Mouse (Mus musculus): ENCODE data around the gene Tshz2. TPM values are rescaled to one million over a fixed set of nuclear protein-coding genes. Genes with fewer than 3 reads are reported as not detected.
A peak's percentile ranks its signal among the peaks of the same experiment; 100 is the strongest.

Tshz2 gene
- polyA plus RNA-seq, 1 experiment from 2014 or later, result 1.0 TPM

- H3K9me3 ChIP-seq (replicated peaks; ENCODE audit: control insufficient read depth, low read length), result no peaks in the 10 kb centered on the region
- ATAC-seq (ENCODE audit: low read depth), result no peak
- no peaks in the 10 kb centered on the region for H3K27me3 ChIP-seq (ENCODE audit: control insufficient read depth, insufficient read depth, low read depth, low read length)
- no peak overlapping the region for H3K4me3 ChIP-seq (ENCODE audit: low read depth, low read length)
- H3K4me1 ChIP-seq (ENCODE audit: control insufficient read depth, low read depth, low read length), result no peaks in the 10 kb centered on the region
- H3K27ac ChIP-seq (ENCODE audit: low read length), result no peak overlapping the region
- H3K4me2 ChIP-seq (ENCODE audit: low read depth, low read length), result no peak overlapping the region
- 77% methylated on average over 9 of the region's 9 CpGs for WGBS (ENCODE audit: insufficient replicate concordance)
- H3K36me3 ChIP-seq (ENCODE audit: control insufficient read depth, insufficient read depth), result no peaks in the 10 kb centered on the region
- no peak overlapping the region for H3K9ac ChIP-seq (ENCODE audit: low read depth, low read length)
Observed at GRCm38 (mm10) chr2:170023741-170024140, 390.9 kb downstream of the Tshz2 start.

GRCm38 (mm10) chr2:170024939-170025338 lies 392.1 kb downstream of the Tshz2 start:
- no peak overlapping the region for H3K27ac ChIP-seq (ENCODE audit: low read length)
- H3K4me1 ChIP-seq (ENCODE audit: control insufficient read depth, low read depth, low read length), result no peaks in the 10 kb centered on the region; the same call in 1 of the 2 replicates
- H3K27me3 ChIP-seq (ENCODE audit: control insufficient read depth, insufficient read depth, low read depth, low read length), result no peaks in the 10 kb centered on the region
- no peak overlapping the region for H3K9ac ChIP-seq (ENCODE audit: low read depth, low read length)
- no peaks in the 10 kb centered on the region for H3K9me3 ChIP-seq (replicated peaks; ENCODE audit: control insufficient read depth, low read length)
- H3K36me3 ChIP-seq (ENCODE audit: control insufficient read depth, insufficient read depth), result no peaks in the 10 kb centered on the region
- no peak overlapping the region for H3K4me2 ChIP-seq (ENCODE audit: low read depth, low read length)
- 42% methylated on average over 8 of the region's 8 CpGs for WGBS (ENCODE audit: insufficient replicate concordance)
- H3K4me3 ChIP-seq (ENCODE audit: low read depth, low read length), result no peak overlapping the region
- no peak; the same call in 1 of the 2 replicates for ATAC-seq (ENCODE audit: low read depth)

- Histone ChIP-seq H3K9me3 (replicated peaks; ENCODE audit: control insufficient read depth, low read length) (no peaks in the 10 kb centered on the region), H3K4me1 (ENCODE audit: control insufficient read depth, low read depth, low read length) (no peaks in the 10 kb centered on the region; the same call in 1 of the 2 replicates), H3K4me2 (ENCODE audit: low read depth, low read length) (no peak overlapping the region), H3K4me3 (ENCODE audit: low read depth, low read length) (no peak overlapping the region), H3K27ac (ENCODE audit: low read length) (no peak overlapping the region), H3K9ac (ENCODE audit: low read depth, low read length) (no peak overlapping the region), H3K27me3 (ENCODE audit: control insufficient read depth, insufficient read depth, low read depth, low read length) (no peaks in the 10 kb centered on the region), H3K36me3 (ENCODE audit: control insufficient read depth, insufficient read depth) (no peaks in the 10 kb centered on the region)
- 74% methylated on average over 6 of the region's 6 CpGs for WGBS (ENCODE audit: insufficient replicate concordance)
- ATAC-seq (ENCODE audit: low read depth), result no peak
Observed at GRCm38 (mm10) chr2:170025896-170026295, 393.1 kb downstream of the Tshz2 start.

- WGBS (ENCODE audit: insufficient replicate concordance), result 66% methylated on average over 7 of the region's 7 CpGs
- Histone ChIP-seq H3K4me3 (ENCODE audit: low read depth, low read length) (no peak overlapping the region), H3K4me2 (ENCODE audit: low read depth, low read length) (no peak overlapping the region), H3K9me3 (replicated peaks; ENCODE audit: control insufficient read depth, low read length) (no peaks in the 10 kb centered on the region), H3K9ac (ENCODE audit: low read depth, low read length) (no peak overlapping the region), H3K36me3 (ENCODE audit: control insufficient read depth, insufficient read depth) (no peaks in the 10 kb centered on the region), H3K27me3 (ENCODE audit: control insufficient read depth, insufficient read depth, low read depth, low read length) (no peaks in the 10 kb centered on the region), H3K27ac (ENCODE audit: low read length) (no peak overlapping the region), H3K4me1 (ENCODE audit: control insufficient read depth, low read depth, low read length) (no peaks in the 10 kb centered on the region; the same call in 1 of the 2 replicates)
- ATAC-seq (ENCODE audit: low read depth), result no peak
Observed at GRCm38 (mm10) chr2:170027837-170028236, 395.0 kb downstream of the Tshz2 start.

- WGBS (ENCODE audit: insufficient replicate concordance), result 78% methylated on average over 20 of the region's 24 CpGs
- Histone ChIP-seq H3K27me3 (ENCODE audit: control insufficient read depth, insufficient read depth, low read depth, low read length) (no peaks in the 10 kb centered on the region), H3K4me2 (ENCODE audit: low read depth, low read length) (no peak overlapping the region), H3K9ac (ENCODE audit: low read depth, low read length) (no peak overlapping the region), H3K9me3 (replicated peaks; ENCODE audit: control insufficient read depth, low read length) (no peaks in the 10 kb centered on the region), H3K36me3 (ENCODE audit: control insufficient read depth, insufficient read depth) (no peaks in the 10 kb centered on the region), H3K4me3 (ENCODE audit: low read depth, low read length) (no peak overlapping the region), H3K27ac (ENCODE audit: low read length) (no peak overlapping the region), H3K4me1 (ENCODE audit: control insufficient read depth, low read depth, low read length) (no peaks in the 10 kb centered on the region; the same call in 1 of the 2 replicates)
- no peak for ATAC-seq (ENCODE audit: low read depth)
Observed at GRCm38 (mm10) chr2:170028488-170029303, 395.9 kb downstream of the Tshz2 start.

DNA sequence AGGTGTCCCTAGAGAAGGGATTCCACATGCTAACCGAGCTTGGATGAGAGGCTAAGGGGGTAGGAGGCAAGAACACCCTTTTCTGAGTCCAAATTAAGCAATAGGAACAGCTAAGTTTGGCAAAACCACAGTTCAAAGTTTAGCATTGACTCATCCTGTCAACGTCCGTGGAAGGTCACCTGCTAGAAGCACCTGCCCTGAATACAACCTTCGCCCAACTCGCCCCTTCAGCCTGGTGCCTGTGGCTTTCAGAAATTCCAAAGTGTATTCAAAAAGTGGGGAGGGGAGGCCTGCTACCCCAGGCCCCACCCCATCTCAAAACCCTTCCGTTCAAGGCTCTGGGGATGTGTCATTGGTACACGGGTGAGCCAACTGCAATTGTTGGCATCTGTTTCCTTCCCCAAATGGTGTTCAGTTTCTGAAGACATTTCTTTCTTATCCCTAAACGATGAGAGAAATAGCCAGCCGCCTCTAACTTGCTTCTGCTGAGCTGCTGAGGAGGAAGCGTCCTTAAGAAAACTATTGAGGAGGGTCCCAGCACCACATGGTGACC lies 396.6 kb downstream of the Tshz2 start:
- Histone ChIP-seq H3K36me3 (ENCODE audit: control insufficient read depth, insufficient read depth) (no peaks in the 10 kb centered on the region), H3K4me1 (ENCODE audit: control insufficient read depth, low read depth, low read length) (no peaks in the 10 kb centered on the region; the same call in 1 of the 2 replicates), H3K27me3 (ENCODE audit: control insufficient read depth, insufficient read depth, low read depth, low read length) (no peaks in the 10 kb centered on the region), H3K27ac (ENCODE audit: low read length) (no peak overlapping the region), H3K4me3 (ENCODE audit: low read depth, low read length) (no peak overlapping the region), H3K9ac (ENCODE audit: low read depth, low read length) (no peak overlapping the region), H3K4me2 (ENCODE audit: low read depth, low read length) (no peak overlapping the region), H3K9me3 (replicated peaks; ENCODE audit: control insufficient read depth, low read length) (no peaks in the 10 kb centered on the region)
- 35% methylated on average over 10 of the region's 10 CpGs for WGBS (ENCODE audit: insufficient replicate concordance)
- peak; percentile 78 for ATAC-seq (ENCODE audit: low read depth)

GRCm38 (mm10) chr2:170031226-170031625 lies 398.4 kb downstream of the Tshz2 start:
- Histone ChIP-seq H3K27me3 (ENCODE audit: control insufficient read depth, insufficient read depth, low read depth, low read length) (no peaks in the 10 kb centered on the region), H3K36me3 (ENCODE audit: control insufficient read depth, insufficient read depth) (no peaks in the 10 kb centered on the region), H3K4me2 (ENCODE audit: low read depth, low read length) (no peak overlapping the region), H3K4me3 (ENCODE audit: low read depth, low read length) (no peak overlapping the region), H3K4me1 (ENCODE audit: control insufficient read depth, low read depth, low read length) (no peaks in the 10 kb centered on the region; the same call in 1 of the 2 replicates), H3K9ac (ENCODE audit: low read depth, low read length) (no peak overlapping the region), H3K9me3 (replicated peaks; ENCODE audit: control insufficient read depth, low read length) (no peaks in the 10 kb centered on the region), H3K27ac (ENCODE audit: low read length) (no peak overlapping the region)
- WGBS (ENCODE audit: insufficient replicate concordance), result 77% methylated on average over 12 of the region's 12 CpGs
- ATAC-seq (ENCODE audit: low read depth), result no peak

GRCm38 (mm10) chr2:170031872-170032271 lies 399.1 kb downstream of the Tshz2 start:
- Histone ChIP-seq H3K4me3 (ENCODE audit: low read depth, low read length) (no peak overlapping the region), H3K4me2 (ENCODE audit: low read depth, low read length) (no peak overlapping the region), H3K4me1 (ENCODE audit: control insufficient read depth, low read depth, low read length) (no peaks in the 10 kb centered on the region; the same call in 1 of the 2 replicates), H3K27me3 (ENCODE audit: control insufficient read depth, insufficient read depth, low read depth, low read length) (no peaks in the 10 kb centered on the region), H3K36me3 (ENCODE audit: control insufficient read depth, insufficient read depth) (no peaks in the 10 kb centered on the region), H3K27ac (ENCODE audit: low read length) (no peak overlapping the region), H3K9me3 (replicated peaks; ENCODE audit: control insufficient read depth, low read length) (no peaks in the 10 kb centered on the region), H3K9ac (ENCODE audit: low read depth, low read length) (no peak overlapping the region)
- no peak for ATAC-seq (ENCODE audit: low read depth)
- WGBS (ENCODE audit: insufficient replicate concordance), result 44% methylated on average over 8 of the region's 8 CpGs

DNA sequence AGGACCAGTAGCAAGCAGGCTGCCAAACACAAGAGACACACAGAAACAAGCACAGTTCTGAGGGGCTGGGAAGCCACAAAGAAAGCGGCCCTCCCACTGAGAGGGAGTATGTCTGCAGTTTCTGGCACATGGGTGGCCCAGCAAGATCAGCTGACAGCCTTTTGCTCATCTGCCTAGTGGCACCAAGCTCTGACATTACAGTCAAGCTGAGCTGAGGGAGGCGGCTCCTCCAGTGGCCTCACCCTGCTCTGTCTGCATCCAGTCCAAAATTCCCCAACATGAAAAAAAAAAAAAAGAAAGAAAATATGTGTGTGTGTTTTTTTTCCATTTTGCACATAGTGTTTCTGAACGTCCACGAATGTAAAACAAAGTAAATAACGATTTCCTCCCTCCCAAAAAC lies 400.4 kb downstream of the Tshz2 start:
- no peak overlapping the region for H3K4me3 ChIP-seq (ENCODE audit: low read depth, low read length)
- WGBS (ENCODE audit: insufficient replicate concordance), result 38% methylated on average over 5 of the region's 5 CpGs

More for the DNA sequence above, 400.4 kb downstream of the Tshz2 start:
- no peak for ATAC-seq (ENCODE audit: low read depth)
- Histone ChIP-seq H3K27me3 (ENCODE audit: control insufficient read depth, insufficient read depth, low read depth, low read length) (no peaks in the 10 kb centered on the region), H3K4me1 (ENCODE audit: control insufficient read depth, low read depth, low read length) (no peaks in the 10 kb centered on the region; the same call in 1 of the 2 replicates), H3K9ac (ENCODE audit: low read depth, low read length) (no peak overlapping the region), H3K4me2 (ENCODE audit: low read depth, low read length) (no peak overlapping the region), H3K36me3 (ENCODE audit: control insufficient read depth, insufficient read depth) (no peaks in the 10 kb centered on the region), H3K27ac (ENCODE audit: low read length) (no peak overlapping the region), H3K9me3 (replicated peaks; ENCODE audit: control insufficient read depth, low read length) (no peaks in the 10 kb centered on the region)

Measured in liver, embryonic 16.5 days (tissue).